Mouse (Mus musculus) monocyte, adult 5-6 weeks (primary cell): ENCODE measurements around the gene Fam129c. TPM values are rescaled to one million over a fixed set of nuclear protein-coding genes. Genes with fewer than 3 reads are reported as not detected.

ENCODE experiments used
- ATAC-seq: fragments of 153-309, 156-312 bp; replicated peaks from 2 replicates; pipeline ENCODE4 v1.8.0; 2017; ENCODE audit warnings: mild to moderate bottlenecking; ENCODE audit not compliant: low TSS enrichment, insufficient number of reproducible peaks, severe bottlenecking, poor library complexity, low FRiP score
- total RNA-seq: library from RNA; stranded (forward); fragments of 200-1000, 200-491, 200-594 nt; gene quantifications from 3 replicates; pipeline ENCODE4 v1.2.3, GENCODE M21; 2017

Gene Fam129c
- total RNA-seq, 1 experiment from 2014 or later = 6.9 TPM

DNA sequence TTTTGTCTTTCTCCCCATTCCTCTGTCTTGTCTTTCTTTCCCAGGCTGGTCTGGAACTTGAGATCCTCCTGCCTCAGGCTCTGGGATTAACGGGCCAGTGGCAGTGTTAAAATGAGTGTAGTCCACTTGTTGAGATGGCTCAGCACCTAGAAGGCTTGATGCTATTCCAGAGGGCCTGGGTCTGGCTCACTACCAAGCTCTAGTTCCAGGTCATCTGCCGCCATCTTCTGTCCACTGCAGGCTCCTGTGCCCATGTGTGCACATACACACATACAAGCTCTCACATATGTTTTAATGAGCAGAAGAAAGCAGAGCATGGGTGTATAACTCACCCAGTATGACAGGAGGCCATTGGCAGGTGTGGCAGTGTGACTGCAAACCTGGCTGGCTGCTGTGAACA lies 25.4 kb upstream of the Fam129c start:
- no peak for ATAC-seq

DNA sequence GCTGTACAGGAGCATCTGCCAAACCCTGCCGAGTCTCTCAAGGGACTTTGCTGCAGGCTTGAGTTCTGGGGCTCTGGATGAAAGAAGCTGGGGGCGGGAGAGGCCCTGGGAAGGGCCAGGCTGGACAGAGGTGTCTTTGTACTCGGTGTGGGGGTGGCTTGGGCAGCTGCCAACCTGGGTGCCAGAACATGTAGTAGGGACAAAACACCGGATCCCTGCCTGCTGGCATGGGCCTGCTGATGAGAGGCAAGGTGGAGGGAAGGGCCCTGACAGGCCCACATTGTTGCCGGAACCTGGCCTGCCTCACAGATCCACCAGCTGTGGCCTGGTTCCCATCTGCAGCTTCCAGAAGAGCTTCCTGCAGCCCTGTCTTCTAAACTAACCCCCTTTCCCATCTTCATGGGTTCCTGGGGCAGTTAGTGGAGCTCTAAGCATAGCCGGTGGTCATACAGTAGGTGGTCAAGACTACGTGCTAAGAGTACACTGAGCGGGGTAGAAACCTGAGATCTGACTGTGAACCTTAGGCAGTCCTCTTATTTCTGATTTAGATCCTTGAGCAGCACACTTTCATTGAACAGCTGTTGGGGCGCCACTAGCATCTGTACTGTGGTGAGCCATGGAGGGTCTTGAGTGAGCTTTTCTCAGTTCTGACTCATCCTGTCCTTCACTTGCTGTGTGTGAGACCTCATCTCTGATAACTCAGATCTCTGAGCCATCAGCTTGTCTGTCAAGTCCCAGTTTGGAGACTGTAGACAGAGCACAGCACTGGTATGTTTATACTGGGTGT lies 24.4 kb upstream of the Fam129c start:
- no peak for ATAC-seq

- no peak for ATAC-seq
These were observed 23.0 kb upstream of the Fam129c start for GRCm38 (mm10) chr8:71574426-71574825.

DNA sequence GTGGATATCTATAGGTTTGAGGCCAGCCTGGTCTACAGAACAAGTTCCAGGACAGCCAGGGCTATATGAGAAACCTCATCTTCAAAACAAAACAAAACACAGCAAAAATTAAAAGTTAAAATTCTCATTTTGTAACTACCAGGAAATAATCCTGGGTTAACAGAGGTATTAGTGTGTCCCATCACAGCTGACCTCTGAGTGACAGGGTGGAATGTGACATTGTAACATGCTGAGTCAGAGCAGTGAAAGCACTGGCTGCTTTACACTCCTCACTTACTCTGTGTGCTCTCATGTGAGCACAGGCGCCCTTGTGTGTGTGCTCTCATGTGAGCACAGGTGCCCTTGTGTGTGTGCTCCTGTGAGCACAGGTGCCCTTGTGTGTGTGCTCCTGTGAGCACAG lies 22.4 kb upstream of the Fam129c start:
- ATAC-seq = no peak

- ATAC-seq = no peak
These were observed 19.5 kb upstream of the Fam129c start for GRCm38 (mm10) chr8:71577856-71578387.

DNA sequence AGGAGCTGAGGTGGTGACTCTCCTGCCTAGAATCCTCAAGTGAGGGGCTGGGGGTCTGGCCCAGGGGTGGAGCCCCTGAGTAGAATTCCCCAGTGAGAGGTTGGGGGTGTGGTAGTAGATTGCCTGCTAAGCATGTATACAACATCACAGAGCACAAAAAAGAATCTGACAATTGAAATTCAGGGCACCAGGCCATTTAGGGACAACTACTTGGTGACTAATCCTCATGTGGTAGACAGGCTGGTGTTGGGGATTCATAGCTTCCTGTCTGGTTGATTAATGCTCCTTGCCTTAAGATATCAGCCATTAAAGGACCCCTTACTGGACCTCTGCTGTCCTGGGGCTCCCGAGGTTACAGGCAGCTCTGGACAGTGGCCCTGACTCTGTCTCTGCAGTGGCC lies 18.4 kb upstream of the Fam129c start:
- no peak for ATAC-seq

GRCm38 (mm10) chr8:71579476-71579875 lies 18.0 kb upstream of the Fam129c start:
- ATAC-seq = no peak

GRCm38 (mm10) chr8:71580201-71580600 lies 17.2 kb upstream of the Fam129c start:
- ATAC-seq = no peak

GRCm38 (mm10) chr8:71586891-71587290 lies 10.6 kb upstream of the Fam129c start:
- peak; percentile 35 for ATAC-seq

DNA sequence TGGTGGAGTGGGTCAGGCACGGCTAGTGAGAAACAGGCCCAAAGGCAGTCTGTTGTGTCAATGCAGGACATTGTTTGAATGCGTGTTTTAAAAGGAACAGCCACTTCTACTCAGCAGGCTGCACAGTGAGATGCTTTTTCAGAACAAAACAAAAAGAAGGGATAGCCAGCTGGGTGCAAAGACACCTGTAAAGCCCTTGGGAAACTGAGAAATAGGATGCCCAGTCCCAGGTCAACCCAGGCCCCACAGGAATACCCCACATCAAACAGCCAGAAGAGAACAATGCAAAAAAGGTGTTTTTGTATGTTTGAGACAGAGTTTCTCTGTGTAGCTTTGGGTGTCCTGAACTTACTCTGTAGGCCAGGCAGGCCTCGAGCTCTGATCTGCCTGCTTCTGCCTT lies 8.7 kb upstream of the Fam129c start:
- ATAC-seq = no peak

- ATAC-seq = no peak
These were observed 6.4 kb upstream of the Fam129c start for GRCm38 (mm10) chr8:71591017-71591416.

- peak; percentile 51 for ATAC-seq
These were observed 5.7 kb upstream of the Fam129c start, which contains the start of gene Pgls for GRCm38 (mm10) chr8:71591471-71592373. Gene Pgls, plus strand, starts transcription at chr8:71592176.

GRCm38 (mm10) chr8:71592374-71593170 lies 4.9 kb upstream of the Fam129c start:
- ATAC-seq = no peak

DNA sequence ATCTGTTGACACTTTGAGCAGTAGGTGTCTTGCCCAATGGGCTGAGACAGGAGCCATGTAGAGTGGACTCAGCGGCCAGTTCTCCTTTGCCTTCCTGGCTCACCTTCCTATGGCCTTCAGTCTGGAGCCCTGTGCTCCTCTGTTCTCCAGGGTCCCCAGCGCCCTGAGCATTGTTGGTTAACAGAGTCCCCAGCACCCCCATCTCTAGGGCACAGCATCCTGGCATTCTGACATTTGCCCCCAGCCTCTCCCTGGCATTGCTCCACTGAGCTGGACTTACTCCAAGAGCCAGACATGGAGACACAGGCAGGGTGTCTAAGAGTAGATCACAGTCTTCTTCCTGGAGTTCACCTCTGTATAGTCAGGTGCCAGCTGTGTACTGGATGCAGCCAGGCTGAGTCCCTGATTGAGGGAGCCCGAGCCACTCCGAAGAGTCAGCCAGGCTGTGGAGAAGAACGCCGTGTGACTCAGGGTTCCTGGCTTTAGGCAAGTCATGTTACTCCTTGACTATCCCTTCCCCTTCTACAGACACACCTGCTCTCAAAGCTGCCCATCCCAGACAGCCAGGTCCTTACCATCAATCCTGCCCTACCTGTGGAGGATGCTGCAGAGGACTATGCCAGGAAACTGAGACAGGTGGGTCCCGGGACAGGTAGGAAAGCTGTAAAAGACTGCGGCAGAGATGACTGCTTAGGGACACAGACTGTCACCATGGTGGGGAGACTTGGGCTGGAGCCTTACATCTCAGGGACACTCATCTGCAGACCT lies 3.7 kb upstream of the Fam129c start:
- no peak for ATAC-seq

DNA sequence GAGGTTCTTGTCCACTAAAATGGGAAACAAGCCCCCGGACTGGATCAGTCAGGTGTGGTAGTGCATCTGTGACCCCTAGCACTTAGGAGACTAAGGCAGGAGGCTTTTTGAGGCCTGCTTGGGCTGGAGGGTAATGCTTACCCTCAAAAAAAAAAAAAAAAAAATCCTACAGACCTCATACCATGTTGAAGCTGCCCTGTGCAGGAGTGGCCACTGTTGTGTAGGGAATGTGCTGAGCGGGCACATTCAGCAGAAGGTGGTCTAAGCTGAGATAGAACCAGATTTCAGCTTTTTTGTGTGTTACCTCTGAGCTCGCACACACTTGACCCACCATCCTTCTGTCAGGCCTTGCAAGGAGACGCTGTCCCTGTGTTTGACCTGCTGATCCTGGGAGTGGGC lies 3.1 kb upstream of the Fam129c start:
- no peak for ATAC-seq

DNA sequence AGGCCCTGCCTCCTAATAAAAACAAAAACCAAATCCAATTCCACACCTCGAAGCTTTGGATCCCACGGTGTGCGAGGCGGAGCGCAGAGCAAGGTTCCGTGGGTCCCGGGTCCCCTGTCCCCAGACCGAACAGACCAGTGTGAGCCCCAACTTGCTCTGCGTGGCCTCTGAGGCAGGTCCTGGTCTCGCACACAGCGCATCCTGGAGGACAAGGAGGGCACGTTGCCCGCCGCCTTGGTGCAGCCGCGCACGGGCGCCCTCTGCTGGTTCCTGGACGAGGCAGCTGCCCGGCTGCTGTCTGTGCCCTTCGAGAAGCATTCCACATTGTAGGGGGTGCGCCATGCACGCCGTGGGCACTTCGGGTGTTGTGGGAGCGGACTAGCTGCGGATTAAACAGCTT lies 1.6 kb upstream of the Fam129c start:
- peak; percentile 33; the same call in 1 of the 2 replicates for ATAC-seq

- ATAC-seq = no peak
These were observed 1.1 kb upstream of the Fam129c start for GRCm38 (mm10) chr8:71596384-71596783.

- no peak for ATAC-seq
These were observed 650 bp upstream of the Fam129c start for GRCm38 (mm10) chr8:71596798-71597197.
